Mouse (Mus musculus) ES-Bruce4 (cell line): Measurements from ENCODE around the gene Tubg2.

Experiments used
- CTCF ChIP-seq: IDR thresholded peaks from one replicate; pipeline ENCODE4 v1.8.1; 2011; ENCODE audit warnings: low read depth, low read length
- EP300 ChIP-seq: IDR thresholded peaks from 2 replicates; pipeline ENCODE4 v1.6.1; 2011; ENCODE audit warnings: low read depth, low read length; ENCODE audit not compliant: insufficient read depth
- POLR2A ChIP-seq: IDR thresholded peaks from one replicate; pipeline ENCODE4 v1.8.1; 2011; ENCODE audit warnings: low read length; ENCODE audit not compliant: insufficient read depth

GRCm38 (mm10) chr11:101181961-101182360 is 26.3 kb downstream of the Tubg2 start:
- TF ChIP-seq CTCF, result no peak
- TF ChIP-seq POLR2A, result no peak
- TF ChIP-seq EP300, result no peak
